Mouse (Mus musculus): ENCODE measurements around the gene Rgsl1. TPM values are rescaled to one million over a fixed set of nuclear protein-coding genes. Genes with fewer than 3 reads are reported as not detected.
A peak's percentile ranks its signal among the peaks of the same experiment; 100 is the strongest.
"Not testable (repeated sequence)": the region's sequence is repeated elsewhere in the genome, so short reads cannot be mapped to it uniquely, and the experiment has no call there.

Rgsl1 gene
- 0.08 and 0.22 TPM in 2 replicates for polyA plus RNA-seq (2014; fragmentation: Nextera tagmentation; extraction: Ambion mirVana)

DNA sequence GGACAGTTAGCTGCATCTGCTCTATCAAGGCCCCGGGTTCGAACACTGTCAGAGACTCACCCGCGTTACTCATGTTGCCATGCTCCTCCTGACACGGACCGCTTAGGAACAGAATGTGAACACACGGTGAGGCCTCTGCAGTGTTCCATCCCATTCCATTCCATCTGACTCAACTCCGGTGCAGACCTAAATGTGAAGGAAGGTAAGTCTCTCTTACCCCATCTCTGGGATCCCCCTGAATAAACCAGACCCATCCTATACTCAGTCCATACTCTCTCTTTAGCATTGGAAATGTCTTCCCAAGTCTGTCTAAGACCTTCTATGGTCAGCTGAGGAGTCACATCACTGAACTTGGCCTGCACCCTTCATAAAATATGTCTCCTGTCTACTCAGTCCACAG is at the start of gene Rgsl1:
Rgsl1 (minus strand) TSS at position 101 of the 400 bp plus-strand sequence.
- DNase-seq (ENCODE audit: low spot score) (no peak), ATAC-seq (replicated peaks; ENCODE audit: low FRiP score, low TSS enrichment, low read depth) (no peak)
- no peaks in the 10 kb centered on the region for H3K9me3 ChIP-seq (ENCODE audit: control insufficient read depth, low read length)
- H3K36me3 ChIP-seq (ENCODE audit: control insufficient read depth, insufficient read depth, low read length): no peaks in the 10 kb centered on the region
- no peak within 1 kb of the TSS for H3K4me2 ChIP-seq (ENCODE audit: low read length)
- 96% methylated on average over 8 of the region's 8 CpGs for WGBS
- no peak within 1 kb of the TSS for H3K27ac ChIP-seq (ENCODE audit: low read depth)
- H3K27me3 ChIP-seq (replicated peaks; ENCODE audit: control insufficient read depth, insufficient read depth, low read length): no peaks in the 10 kb centered on the region
- no peak within 1 kb of the TSS for H3K9ac ChIP-seq (ENCODE audit: low read length)
- no peak within 1 kb of the TSS for H3K4me3 ChIP-seq (ENCODE audit: low read depth, low read length)
- no peaks in the 10 kb centered on the region for H3K4me1 ChIP-seq (replicated peaks; ENCODE audit: control insufficient read depth, insufficient read depth, low read length)

DNA sequence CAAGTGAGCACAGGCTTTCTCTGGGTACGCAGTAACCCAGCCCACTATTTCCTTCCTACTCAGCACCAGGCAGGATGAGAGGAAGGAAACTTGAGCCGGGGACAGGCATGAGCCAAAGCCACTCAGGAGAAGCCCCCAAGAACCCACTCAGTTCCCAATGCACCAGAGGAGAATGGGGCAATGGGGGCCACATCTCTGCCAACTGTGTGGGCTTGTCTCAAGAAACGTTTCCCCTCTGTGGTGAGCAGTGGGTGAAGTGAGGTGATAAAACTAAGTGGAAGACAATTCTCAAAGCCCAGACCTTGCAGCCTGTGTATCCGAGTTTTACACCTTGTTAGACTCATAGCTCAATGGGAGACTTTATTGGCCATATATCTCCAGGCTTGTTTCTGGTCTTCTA is 47.5 kb upstream of the Rgsl1 start, which contains the start of gene Teddm1a:
Teddm1a (plus strand) TSS at position 301 of the 400 bp plus-strand sequence.
- 51% methylated on average over 4 of the region's 4 CpGs for WGBS
- no peak within 1 kb of the TSS for H3K9ac ChIP-seq (ENCODE audit: low read length)
- ATAC-seq (replicated peaks; ENCODE audit: low FRiP score, low TSS enrichment, low read depth) (no peak), DNase-seq (ENCODE audit: low spot score) (no peak)
- H3K4me1 ChIP-seq (replicated peaks; ENCODE audit: control insufficient read depth, insufficient read depth, low read length): no peaks in the 10 kb centered on the region
- H3K36me3 ChIP-seq (ENCODE audit: control insufficient read depth, insufficient read depth, low read length): no peaks in the 10 kb centered on the region
- H3K27ac ChIP-seq (ENCODE audit: low read depth): no peak within 1 kb of the TSS
- H3K27me3 ChIP-seq (replicated peaks; ENCODE audit: control insufficient read depth, insufficient read depth, low read length): no peaks in the 10 kb centered on the region
- H3K4me2 ChIP-seq (ENCODE audit: low read length): no peak within 1 kb of the TSS
- H3K4me3 ChIP-seq (ENCODE audit: low read depth, low read length): no peak within 1 kb of the TSS
- no peaks in the 10 kb centered on the region for H3K9me3 ChIP-seq (ENCODE audit: control insufficient read depth, low read length)

GRCm38 (mm10) chr1:153890121-153890520 is 46.2 kb upstream of the Rgsl1 start:
- H3K9me3 ChIP-seq (ENCODE audit: control insufficient read depth, low read length): no peaks in the 10 kb centered on the region
- H3K4me3 ChIP-seq (ENCODE audit: low read depth, low read length): no peak overlapping the region
- no peak overlapping the region for H3K9ac ChIP-seq (ENCODE audit: low read length)
- no peak overlapping the region for H3K4me2 ChIP-seq (ENCODE audit: low read length)
- no peaks in the 10 kb centered on the region for H3K27me3 ChIP-seq (replicated peaks; ENCODE audit: control insufficient read depth, insufficient read depth, low read length)
- no peaks in the 10 kb centered on the region for H3K36me3 ChIP-seq (ENCODE audit: control insufficient read depth, insufficient read depth, low read length)
- WGBS: 94% methylated on average over 10 of the region's 10 CpGs
- H3K27ac ChIP-seq (ENCODE audit: low read depth): no peak overlapping the region
- H3K4me1 ChIP-seq (replicated peaks; ENCODE audit: control insufficient read depth, insufficient read depth, low read length): no peaks in the 10 kb centered on the region
- no peak for DNase-seq (ENCODE audit: low spot score)
- ATAC-seq (replicated peaks; ENCODE audit: low FRiP score, low TSS enrichment, low read depth): no peak

DNA sequence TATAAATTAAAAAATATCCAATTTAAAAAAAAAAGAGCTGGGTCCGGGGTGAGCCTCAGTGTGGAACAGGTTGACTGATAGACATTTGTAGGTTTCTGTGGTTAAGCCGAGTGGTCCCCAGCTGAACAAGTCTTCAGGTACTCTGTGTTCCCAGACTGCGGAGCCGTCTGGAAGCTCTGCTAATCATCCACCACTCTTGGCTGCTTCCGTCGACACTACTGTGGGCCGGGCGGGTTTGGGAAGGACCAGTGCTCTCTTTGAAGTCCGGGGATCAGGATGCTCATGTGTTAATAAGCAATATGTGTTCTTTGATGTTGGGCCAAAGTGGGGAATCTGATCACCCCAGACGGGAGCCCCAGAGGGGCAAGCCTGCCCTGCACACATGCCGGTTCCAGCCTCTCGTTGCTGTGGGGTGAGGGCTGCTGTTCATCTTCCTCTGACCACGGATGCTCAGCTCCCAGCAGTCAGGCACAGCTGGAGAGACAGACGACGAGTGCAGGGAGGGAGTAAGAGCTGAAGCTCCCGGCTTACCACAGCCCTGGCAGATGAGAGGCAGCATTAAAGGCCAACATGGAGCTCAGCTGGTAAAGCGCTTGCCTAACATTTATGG is 42.2 kb upstream of the Rgsl1 start:
- DNase-seq (ENCODE audit: low spot score): no peak
- Histone ChIP-seq H3K36me3 (ENCODE audit: control insufficient read depth, insufficient read depth, low read length) (no peaks in the 10 kb centered on the region), H3K4me3 (ENCODE audit: low read depth, low read length) (no peak overlapping the region), H3K9ac (ENCODE audit: low read length) (no peak overlapping the region), H3K4me2 (ENCODE audit: low read length) (no peak overlapping the region), H3K4me1 (replicated peaks; ENCODE audit: control insufficient read depth, insufficient read depth, low read length) (no peaks in the 10 kb centered on the region), H3K27ac (ENCODE audit: low read depth) (no peak overlapping the region), H3K27me3 (replicated peaks; ENCODE audit: control insufficient read depth, insufficient read depth, low read length) (no peaks in the 10 kb centered on the region), H3K9me3 (ENCODE audit: control insufficient read depth, low read length) (no peaks in the 10 kb centered on the region)
- ATAC-seq (replicated peaks; ENCODE audit: low FRiP score, low TSS enrichment, low read depth): no peak
- WGBS: 33% methylated on average over 17 of the region's 17 CpGs

- ATAC-seq (replicated peaks; ENCODE audit: low FRiP score, low TSS enrichment, low read depth); H3K4me1 ChIP-seq (replicated peaks; ENCODE audit: control insufficient read depth, insufficient read depth, low read length): not testable (repeated sequence)
- 93% methylated on average over 17 of the region's 17 CpGs for WGBS
Observed at GRCm38 (mm10) chr1:153880391-153880790, 36.4 kb upstream of the Rgsl1 start.

DNA sequence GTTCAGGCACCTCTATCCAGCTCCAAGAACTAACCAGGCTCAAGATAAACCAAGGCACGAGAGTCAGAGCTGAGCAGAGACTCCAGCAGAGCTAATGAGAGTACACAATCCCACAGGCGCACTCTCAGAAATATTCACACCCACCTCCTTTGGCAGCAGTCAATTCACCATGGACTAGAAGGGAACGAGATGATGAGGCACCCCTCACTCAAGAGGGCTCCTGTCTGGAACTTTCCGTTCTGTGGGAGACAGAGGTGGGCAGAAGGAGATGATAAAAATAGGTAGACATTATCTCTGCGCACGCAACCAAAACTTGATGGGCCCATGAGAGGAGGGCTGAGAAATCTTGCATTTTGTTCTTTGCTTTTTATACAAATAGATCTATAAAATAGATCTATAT is 30.1 kb upstream of the Rgsl1 start, which contains the start of gene Teddm1b:
Teddm1b (plus strand) TSS at position 301 of the 400 bp plus-strand sequence.
- Histone ChIP-seq H3K4me3 (ENCODE audit: low read depth, low read length) (no peak within 1 kb of the TSS), H3K4me1 (replicated peaks; ENCODE audit: control insufficient read depth, insufficient read depth, low read length) (no peaks in the 10 kb centered on the region), H3K27ac (ENCODE audit: low read depth) (no peak within 1 kb of the TSS), H3K4me2 (ENCODE audit: low read length) (no peak within 1 kb of the TSS), H3K9me3 (ENCODE audit: control insufficient read depth, low read length) (no peaks in the 10 kb centered on the region), H3K27me3 (replicated peaks; ENCODE audit: control insufficient read depth, insufficient read depth, low read length) (no peaks in the 10 kb centered on the region), H3K36me3 (ENCODE audit: control insufficient read depth, insufficient read depth, low read length) (no peaks in the 10 kb centered on the region), H3K9ac (ENCODE audit: low read length) (no peak within 1 kb of the TSS)
- 80% methylated on average over 6 of the region's 6 CpGs for WGBS
- no peak for ATAC-seq (replicated peaks; ENCODE audit: low FRiP score, low TSS enrichment, low read depth)
- DNase-seq (ENCODE audit: low spot score): no peak

More at GRCm38 (mm10) chr1:153880391-153880790, 36.4 kb upstream of the Rgsl1 start:
- H3K27ac ChIP-seq (ENCODE audit: low read depth); H3K9me3 ChIP-seq (ENCODE audit: control insufficient read depth, low read length); H3K4me3 ChIP-seq (ENCODE audit: low read depth, low read length); H3K9ac ChIP-seq (ENCODE audit: low read length); H3K4me2 ChIP-seq (ENCODE audit: low read length); H3K27me3 ChIP-seq (replicated peaks; ENCODE audit: control insufficient read depth, insufficient read depth, low read length); DNase-seq (ENCODE audit: low spot score); H3K36me3 ChIP-seq (ENCODE audit: control insufficient read depth, insufficient read depth, low read length): not testable (repeated sequence)

- Histone ChIP-seq H3K4me2 (ENCODE audit: low read length) (no peak overlapping the region), H3K27ac (ENCODE audit: low read depth) (no peak overlapping the region), H3K36me3 (ENCODE audit: control insufficient read depth, insufficient read depth, low read length) (no peaks in the 10 kb centered on the region), H3K27me3 (replicated peaks; ENCODE audit: control insufficient read depth, insufficient read depth, low read length) (no peaks in the 10 kb centered on the region), H3K4me3 (ENCODE audit: low read depth, low read length) (no peak overlapping the region), H3K9ac (ENCODE audit: low read length) (no peak overlapping the region), H3K9me3 (ENCODE audit: control insufficient read depth, low read length) (no peaks in the 10 kb centered on the region), H3K4me1 (replicated peaks; ENCODE audit: control insufficient read depth, insufficient read depth, low read length) (no peaks in the 10 kb centered on the region)
- no peak for ATAC-seq (replicated peaks; ENCODE audit: low FRiP score, low TSS enrichment, low read depth)
- DNase-seq (ENCODE audit: low spot score): no peak
- WGBS: 75% methylated on average over 8 of the region's 8 CpGs
Observed at GRCm38 (mm10) chr1:153855946-153856345, 12.0 kb upstream of the Rgsl1 start.

GRCm38 (mm10) chr1:153852696-153853095 is 8.8 kb upstream of the Rgsl1 start:
- not testable (repeated sequence) for DNase-seq (ENCODE audit: low spot score); H3K9ac ChIP-seq (ENCODE audit: low read length); H3K36me3 ChIP-seq (ENCODE audit: control insufficient read depth, insufficient read depth, low read length); H3K27ac ChIP-seq (ENCODE audit: low read depth); H3K4me1 ChIP-seq (replicated peaks; ENCODE audit: control insufficient read depth, insufficient read depth, low read length); H3K4me2 ChIP-seq (ENCODE audit: low read length); H3K9me3 ChIP-seq (ENCODE audit: control insufficient read depth, low read length); H3K4me3 ChIP-seq (ENCODE audit: low read depth, low read length); H3K27me3 ChIP-seq (replicated peaks; ENCODE audit: control insufficient read depth, insufficient read depth, low read length); ATAC-seq (replicated peaks; ENCODE audit: low FRiP score, low TSS enrichment, low read depth)
- WGBS: 67% methylated on average over 7 of the region's 7 CpGs

DNA sequence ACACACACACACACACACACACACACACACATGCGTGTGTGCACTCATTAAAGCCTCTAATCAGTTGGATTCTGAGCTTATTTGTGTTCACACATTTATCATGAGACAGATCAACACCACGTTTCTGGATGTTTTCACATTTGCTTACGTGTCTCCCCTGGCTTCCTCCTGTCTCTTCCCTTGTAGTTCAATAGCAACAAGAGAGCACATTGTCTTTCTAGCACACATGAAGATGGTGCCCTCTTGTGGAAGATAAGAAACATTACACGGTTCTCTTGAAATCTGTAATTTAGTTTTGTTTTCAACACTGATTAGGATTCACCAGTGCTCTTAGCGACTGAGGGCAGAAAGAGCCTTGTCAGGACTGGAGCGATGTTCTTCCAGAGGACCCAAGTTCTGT is 2.9 kb upstream of the Rgsl1 start:
- peak; percentile 54 for DNase-seq (ENCODE audit: low spot score)
- 30% methylated on average over 6 of the region's 6 CpGs for WGBS

More for the DNA sequence above, 2.9 kb upstream of the Rgsl1 start:
- Histone ChIP-seq H3K9me3 (ENCODE audit: control insufficient read depth, low read length) (no peaks in the 10 kb centered on the region), H3K9ac (ENCODE audit: low read length) (no peak overlapping the region), H3K4me2 (ENCODE audit: low read length) (no peak overlapping the region), H3K36me3 (ENCODE audit: control insufficient read depth, insufficient read depth, low read length) (no peaks in the 10 kb centered on the region), H3K4me3 (ENCODE audit: low read depth, low read length) (no peak overlapping the region), H3K27ac (ENCODE audit: low read depth) (no peak overlapping the region), H3K4me1 (replicated peaks; ENCODE audit: control insufficient read depth, insufficient read depth, low read length) (no peaks in the 10 kb centered on the region), H3K27me3 (replicated peaks; ENCODE audit: control insufficient read depth, insufficient read depth, low read length) (no peaks in the 10 kb centered on the region)
- ATAC-seq (replicated peaks; ENCODE audit: low FRiP score, low TSS enrichment, low read depth): no peak
